20 mouse cellular contexts compared by ENCODE assay signal in genomic region chr5:113287762-113288161, GRCm38 (mm10). TPM values are rescaled to one million over a fixed set of nuclear protein-coding genes. Genes with fewer than 3 reads are reported as not detected.
A peak's percentile ranks its signal among the peaks of the same experiment; 100 is the strongest.
DNase-seq lines count a peak whose midpoint lies in the region; ATAC-seq and TF ChIP-seq lines count a peak whose summit lies in the region.
"Had no signal": no experiment of that assay in that cellular context is flagged by ENCODE, and none has a peak within 500 bp of the region (broad histone marks: within the 10 kb centered on the region; RNA-seq: fewer than 3 reads in every experiment).

No protein-coding gene starts in this region.

- no peak overlapping the region for H3K9ac ChIP-seq in midbrain, postnatal 0 days (replicated peaks; ENCODE audit: low read length, poor library complexity, severe bottlenecking)
- no peak overlapping the region for H3K9ac ChIP-seq in midbrain, embryonic 11.5 days (ENCODE audit: low read length)
- H3K9ac ChIP-seq: embryonic facial prominence, embryonic 12.5 days had no signal

- DNase-seq in cerebellum, adult 8-10 months, result peak; percentile 30
- DNase-seq in cerebellum, postnatal 10 days, result no peak
- DNase-seq in cerebellum, adult 9-11 months, result peak; percentile 58
- DNase-seq in cerebellum, adult 18-20 months, result no peak
- no peak for DNase-seq in midbrain, postnatal 0 days (ENCODE audit: low spot score)
- DNase-seq in midbrain, embryonic 11.5 days (ENCODE audit: low spot score, missing footprints), result no peak
- no peak for DNase-seq in limb, embryonic 10.5 days (ENCODE audit: low spot score)
- DNase-seq: adrenal gland, adult 8-10 months; adrenal gland, postnatal 14 days; adrenal gland, postnatal 36 days; cerebellum, adult 11-12 months; forebrain, postnatal 0 days had no signal

- no peaks in the 10 kb centered on the region for H3K27me3 ChIP-seq in midbrain, postnatal 0 days (ENCODE audit: insufficient read depth, low read length)
- peaks cover 23% of the 10 kb centered on the region for H3K27me3 ChIP-seq in midbrain, embryonic 11.5 days (ENCODE audit: control insufficient read depth, insufficient read depth, low read length)
- peaks cover 59% of the 10 kb centered on the region for H3K27me3 ChIP-seq in limb, embryonic 10.5 days (ENCODE audit: low read depth, poor library complexity, severe bottlenecking)

- no peak for TF ChIP-seq POLR2A in olfactory bulb, adult 2 months (IDR thresholded peaks at IDR 0.05; ENCODE audit: insufficient read depth, low read depth, low read length)

- H3K9me3 ChIP-seq in midbrain, postnatal 0 days (ENCODE audit: low read length), result no peaks in the 10 kb centered on the region
- no peaks in the 10 kb centered on the region for H3K9me3 ChIP-seq in midbrain, embryonic 11.5 days (ENCODE audit: control insufficient read depth, low read length)
- H3K9me3 ChIP-seq in limb, embryonic 10.5 days (replicated peaks), result no peaks in the 10 kb centered on the region
- H3K9me3 ChIP-seq: embryonic facial prominence, embryonic 10.5 days; embryonic facial prominence, embryonic 12.5 days; forebrain, embryonic 13.5 days; forebrain, embryonic 15.5 days had no signal

- H3K4me1 ChIP-seq in midbrain, postnatal 0 days (ENCODE audit: insufficient read depth, low read length), result no peaks in the 10 kb centered on the region
- peaks cover 7% of the 10 kb centered on the region for H3K4me1 ChIP-seq in midbrain, embryonic 11.5 days (ENCODE audit: control insufficient read depth, insufficient read depth, low read length)
- H3K4me1 ChIP-seq in olfactory bulb, adult 2 months (ENCODE audit: control insufficient read depth, insufficient read depth, low read length), result peaks cover 52% of the 10 kb centered on the region
- peaks cover 6% of the 10 kb centered on the region for H3K4me1 ChIP-seq in limb, embryonic 10.5 days

- H3K27ac ChIP-seq in midbrain, postnatal 0 days (ENCODE audit: low read depth, low read length), result no peak overlapping the region
- no peak overlapping the region for H3K27ac ChIP-seq in midbrain, embryonic 11.5 days (ENCODE audit: low read depth, low read length)
- H3K27ac ChIP-seq in olfactory bulb, adult 2 months (ENCODE audit: insufficient read depth, low read depth, low read length), result peak overlapping the region; percentile 47
- no peak overlapping the region for H3K27ac ChIP-seq in limb, embryonic 10.5 days
- H3K27ac ChIP-seq: embryonic facial prominence, embryonic 10.5 days; embryonic facial prominence, embryonic 12.5 days; forebrain, embryonic 13.5 days; forebrain, embryonic 15.5 days had no signal

- no peak for ATAC-seq in midbrain, postnatal 0 days (ENCODE audit: low FRiP score)
- ATAC-seq in midbrain, embryonic 11.5 days (ENCODE audit: low FRiP score), result no peak
- ATAC-seq: activated CD4-positive, CD25-positive, alpha-beta regulatory T cell, adult 4 months; forebrain, embryonic 15.5 days; Patski had no signal

- H3K36me3 ChIP-seq in midbrain, postnatal 0 days (ENCODE audit: insufficient read depth, low read length), result peaks cover 21% of the 10 kb centered on the region
- H3K36me3 ChIP-seq in midbrain, embryonic 11.5 days (ENCODE audit: control insufficient read depth, insufficient read depth, low read length), result no peaks in the 10 kb centered on the region
- no peaks in the 10 kb centered on the region for H3K36me3 ChIP-seq in limb, embryonic 10.5 days
- H3K36me3 ChIP-seq: embryonic facial prominence, embryonic 10.5 days; embryonic facial prominence, embryonic 12.5 days; G1E had no signal

- WGBS in midbrain, postnatal 0 days, result 52% methylated on average over 5 of the region's 5 CpGs
- WGBS in midbrain, embryonic 11.5 days, result 46% methylated on average over 5 of the region's 5 CpGs
- 68% methylated on average over 5 of the region's 5 CpGs for WGBS in olfactory bulb, adult 2 months
- WGBS in limb, embryonic 10.5 days, result 47% methylated on average over 5 of the region's 5 CpGs

- TF ChIP-seq CTCF in midbrain, postnatal 0 days (IDR thresholded peaks at IDR 0.05), result no peak
- no peak for TF ChIP-seq CTCF in olfactory bulb, adult 2 months (IDR thresholded peaks at IDR 0.05; ENCODE audit: insufficient read depth, low read depth, low read length)

- H3K4me2 ChIP-seq in midbrain, postnatal 0 days (ENCODE audit: low read depth, low read length, poor library complexity, severe bottlenecking), result 0 out of 2 replicates have a peak overlapping the region, but pooled peaks have one; percentile 34
- H3K4me2 ChIP-seq in midbrain, embryonic 11.5 days, result no peak overlapping the region

- H3K4me3 ChIP-seq in midbrain, postnatal 0 days (ENCODE audit: low read depth, low read length), result no peak overlapping the region
- no peak overlapping the region for H3K4me3 ChIP-seq in midbrain, embryonic 11.5 days (ENCODE audit: low read depth, low read length)
- no peak overlapping the region for H3K4me3 ChIP-seq in olfactory bulb, adult 2 months (ENCODE audit: insufficient read depth, low read depth, low read length)
- no peak overlapping the region for H3K4me3 ChIP-seq in limb, embryonic 10.5 days

RNA-seq across cellular contexts. Expression of gene Sgsm1, which starts 22.8 kb away (rescaled TPM):
- total RNA-seq in midbrain, postnatal 0 days (2014; rRNA removed), result 52.9 and 53.4 TPM in 2 replicates
- polyA plus RNA-seq in midbrain, postnatal 0 days (2015; fragmentation: Nextera tagmentation; extraction: Ambion mirVana), result 19.8 and 27.3 TPM in 2 replicates
- polyA plus RNA-seq in midbrain, embryonic 11.5 days (2014; fragmentation: Nextera tagmentation; extraction: Ambion mirVana), result 10.8 TPM in 2 replicates
- polyA plus RNA-seq in olfactory bulb, adult 2 months (2012; ENCODE audit: insufficient read depth, insufficient read length, low replicate concordance, missing spikeins), result not detected in 2 replicates
- 13.4 and 15.1 TPM in 2 replicates for polyA plus RNA-seq in limb, embryonic 10.5 days (2016; fragmentation: Nextera tagmentation; extraction: Ambion mirVana)
- polyA plus RNA-seq: activated CD4-positive, CD25-positive, alpha-beta regulatory T cell, adult 4 months; G1E had no signal

Comparison
In these comparisons a context has a peak if more than half of its experiments do, and no peak if none do; other contexts are left out.
1. DNase-seq: peak in cerebellum, adult 8-10 months (single experiment) and cerebellum, adult 9-11 months (single experiment); none in cerebellum, postnatal 10 days (0 of 2), cerebellum, adult 18-20 months (0 of 2), midbrain, postnatal 0 days (single experiment), midbrain, embryonic 11.5 days (single experiment) and limb, embryonic 10.5 days (single experiment).